Mouse (Mus musculus): Measurements from ENCODE around the gene Ctsw. TPM values are rescaled to one million over a fixed set of nuclear protein-coding genes. Genes with fewer than 3 reads are reported as not detected.
A peak's percentile ranks its signal among the peaks of the same experiment; 100 is the strongest.

The Ctsw gene
- polyA plus RNA-seq, 1 experiment from 2014 or later, result 6.3 TPM

DNA sequence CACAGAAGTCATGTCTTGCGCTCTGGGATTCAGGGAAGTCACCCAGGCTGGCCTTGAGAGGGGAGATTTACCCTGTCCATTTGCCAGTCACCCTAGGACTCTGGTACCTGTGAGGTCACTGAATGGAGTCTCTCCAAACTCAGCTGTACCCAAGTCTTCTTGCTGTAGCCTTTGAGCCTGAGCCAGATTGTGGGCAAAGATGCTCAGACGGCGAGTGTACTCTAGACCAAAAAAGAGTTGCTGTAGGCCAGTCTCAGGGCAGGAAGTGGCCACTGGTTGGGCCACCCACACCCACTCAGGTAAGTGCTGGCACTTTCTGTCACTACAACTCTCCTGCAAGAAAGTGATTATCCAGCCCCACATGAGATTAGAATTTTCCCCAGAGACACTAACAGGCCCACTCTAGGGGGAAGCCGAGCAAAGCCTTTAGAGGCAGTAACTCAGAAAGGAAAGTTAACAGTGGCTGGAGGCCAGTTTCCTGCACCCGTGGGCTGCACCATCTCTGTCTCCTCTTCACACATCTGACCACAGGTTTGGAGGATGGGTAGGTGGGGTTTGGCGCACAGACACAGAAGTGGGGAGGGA is 1.3 kb downstream of the Ctsw start:
- ATAC-seq, result no peak
- Histone ChIP-seq H3K27ac (ENCODE audit: low read length) (no peak overlapping the region), H3K4me3 (replicated peaks; ENCODE audit: low read length) (no peak overlapping the region), H3K4me2 (ENCODE audit: low read length) (no peak overlapping the region), H3K4me1 (replicated peaks; ENCODE audit: control insufficient read depth, insufficient read depth, low read length) (peaks cover 12% of the 10 kb centered on the region), H3K9me3 (ENCODE audit: control insufficient read depth, low read length) (no peaks in the 10 kb centered on the region), H3K36me3 (ENCODE audit: control insufficient read depth, insufficient read depth) (peaks cover 4% of the 10 kb centered on the region), H3K27me3 (replicated peaks; ENCODE audit: control insufficient read depth, insufficient read depth, low read length) (no peaks in the 10 kb centered on the region), H3K9ac (replicated peaks; ENCODE audit: low read depth, low read length) (no peak overlapping the region)
- WGBS, result 90% methylated on average over 6 of the region's 6 CpGs

DNA sequence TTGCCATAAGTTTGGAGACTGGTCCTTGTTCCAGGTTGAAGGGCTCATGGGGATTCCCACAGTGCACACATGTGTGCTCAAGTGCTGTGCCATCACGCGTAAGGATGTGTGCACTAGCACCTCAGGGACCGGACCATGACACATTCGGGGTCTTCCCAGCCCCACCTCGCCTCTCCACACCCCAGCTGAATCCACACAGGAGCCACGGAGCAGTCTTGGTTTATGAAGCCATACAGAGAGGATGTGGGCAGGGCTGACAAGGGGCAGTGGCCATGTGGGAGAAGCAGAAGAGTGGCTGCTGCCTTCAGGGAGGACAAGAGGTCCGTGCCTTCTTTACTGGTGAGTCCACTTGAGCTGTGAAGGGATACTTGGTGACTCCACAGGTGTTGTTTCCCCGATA is 3.3 kb downstream of the Ctsw start:
- Histone ChIP-seq H3K27ac (ENCODE audit: low read length) (no peak overlapping the region), H3K4me2 (ENCODE audit: low read length) (no peak overlapping the region), H3K27me3 (replicated peaks; ENCODE audit: control insufficient read depth, insufficient read depth, low read length) (no peaks in the 10 kb centered on the region), H3K4me3 (replicated peaks; ENCODE audit: low read length) (no peak overlapping the region), H3K9me3 (ENCODE audit: control insufficient read depth, low read length) (no peaks in the 10 kb centered on the region), H3K4me1 (replicated peaks; ENCODE audit: control insufficient read depth, insufficient read depth, low read length) (peaks cover 24% of the 10 kb centered on the region), H3K36me3 (ENCODE audit: control insufficient read depth, insufficient read depth) (peaks cover 4% of the 10 kb centered on the region), H3K9ac (replicated peaks; ENCODE audit: low read depth, low read length) (no peak overlapping the region)
- 94% methylated on average over 8 of the region's 8 CpGs for WGBS
- no peak for ATAC-seq

DNA sequence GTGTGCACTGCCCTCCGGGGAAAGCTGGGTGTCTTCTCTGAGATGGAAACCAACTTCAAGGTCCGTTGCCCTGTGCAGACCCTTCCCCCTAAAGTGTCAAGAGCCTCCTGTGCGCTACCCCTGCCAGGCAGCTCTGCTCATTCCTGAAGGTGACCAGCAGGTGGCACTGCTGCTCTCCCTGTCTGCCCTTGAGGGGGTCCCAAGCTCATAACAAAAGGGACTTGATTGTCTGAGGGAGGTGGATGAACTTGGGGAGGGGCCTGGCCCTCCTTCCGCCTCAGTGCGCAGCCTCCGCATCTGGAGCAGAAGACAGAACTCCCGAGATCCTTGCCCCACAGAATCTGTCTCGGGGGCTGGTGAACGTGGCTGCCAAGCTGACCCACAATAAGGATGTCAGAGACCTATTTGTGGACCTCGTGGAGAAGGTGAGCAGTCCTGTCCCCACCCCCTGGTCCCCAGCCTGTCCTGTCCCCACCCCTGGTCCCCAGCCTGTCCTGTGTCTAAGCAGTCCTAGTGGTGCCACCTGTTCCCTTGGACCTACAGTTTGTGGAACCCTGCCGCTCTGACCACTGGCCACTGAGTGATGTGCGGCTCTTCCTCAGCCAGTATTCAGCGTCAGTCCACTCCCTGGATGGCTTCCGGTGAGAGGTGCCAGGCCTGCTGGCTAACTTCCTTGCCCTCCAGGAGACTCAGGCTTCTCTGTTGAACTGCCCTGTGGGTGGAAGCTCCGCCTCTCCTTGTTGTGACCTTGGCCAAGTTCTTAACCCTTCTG is 4.3 kb downstream of the Ctsw start:
- peaks cover 29% of the 10 kb centered on the region for H3K4me1 ChIP-seq (replicated peaks; ENCODE audit: control insufficient read depth, insufficient read depth, low read length)
- H3K4me2 ChIP-seq (ENCODE audit: low read length), result peak overlapping the region; percentile 48
- peak overlapping the region; percentile 29 for H3K27ac ChIP-seq (ENCODE audit: low read length)
- H3K9me3 ChIP-seq (ENCODE audit: control insufficient read depth, low read length), result no peaks in the 10 kb centered on the region
- no peaks in the 10 kb centered on the region; the same call in 1 of the 2 replicates for H3K27me3 ChIP-seq (replicated peaks; ENCODE audit: control insufficient read depth, insufficient read depth, low read length)
- H3K4me3 ChIP-seq (replicated peaks; ENCODE audit: low read length), result peak overlapping the region; percentile 28
- peak overlapping the region; percentile 47 for H3K9ac ChIP-seq (replicated peaks; ENCODE audit: low read depth, low read length)
- H3K36me3 ChIP-seq (ENCODE audit: control insufficient read depth, insufficient read depth), result peaks cover 4% of the 10 kb centered on the region
- 32% methylated on average over 15 of the region's 15 CpGs for WGBS
- ATAC-seq, result peak; percentile 41

DNA sequence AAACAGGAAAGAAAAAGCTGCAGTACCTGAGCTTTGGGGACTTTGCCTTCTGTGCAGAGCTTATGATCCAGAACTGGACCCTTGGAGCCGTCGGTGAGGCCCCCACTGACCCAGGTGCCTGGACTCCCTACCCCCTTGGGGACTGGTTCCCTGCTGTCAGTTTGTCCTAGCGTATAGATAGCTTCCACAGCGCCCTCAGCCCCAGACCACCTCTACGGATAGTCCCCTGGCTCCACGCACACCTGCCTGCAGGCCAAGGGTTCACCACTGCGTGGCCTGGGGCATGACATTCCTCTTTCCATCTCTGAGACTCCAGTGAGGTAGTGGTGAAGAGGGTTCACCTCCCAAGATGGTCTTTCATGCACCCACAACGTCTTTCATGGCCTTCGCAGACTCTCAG is 5.1 kb downstream of the Ctsw start:
- no peak for ATAC-seq
- H3K27ac ChIP-seq (ENCODE audit: low read length), result no peak overlapping the region
- no peak overlapping the region for H3K4me3 ChIP-seq (replicated peaks; ENCODE audit: low read length)
- no peak overlapping the region for H3K9ac ChIP-seq (replicated peaks; ENCODE audit: low read depth, low read length)
- no peak overlapping the region for H3K4me2 ChIP-seq (ENCODE audit: low read length)
- H3K9me3 ChIP-seq (ENCODE audit: control insufficient read depth, low read length), result no peaks in the 10 kb centered on the region
- peaks cover 33% of the 10 kb centered on the region for H3K4me1 ChIP-seq (replicated peaks; ENCODE audit: control insufficient read depth, insufficient read depth, low read length)
- WGBS, result 86% methylated on average over 9 of the region's 9 CpGs
- H3K27me3 ChIP-seq (replicated peaks; ENCODE audit: control insufficient read depth, insufficient read depth, low read length), result peaks cover 2% of the 10 kb centered on the region; the same call in 1 of the 2 replicates
- H3K36me3 ChIP-seq (ENCODE audit: control insufficient read depth, insufficient read depth), result peaks cover 4% of the 10 kb centered on the region

DNA sequence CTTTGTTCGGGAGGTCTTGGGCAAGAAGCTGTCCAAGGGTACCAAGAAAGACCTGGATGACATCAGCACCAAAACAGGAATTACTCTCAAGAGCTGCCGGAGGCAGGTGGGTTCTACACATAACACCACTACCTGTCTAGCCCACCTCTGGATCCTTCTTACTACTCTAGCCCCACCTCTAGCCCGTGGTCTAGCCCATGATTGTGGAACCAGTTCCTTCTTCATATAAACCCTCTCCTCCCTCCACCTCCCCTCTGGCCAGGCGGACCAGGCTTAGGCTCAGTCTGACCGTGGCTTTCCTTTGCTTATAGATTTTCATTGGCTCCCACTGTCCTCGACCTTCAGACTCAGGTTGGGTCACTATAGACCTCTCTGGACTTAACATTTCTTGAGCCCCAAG is 6.9 kb downstream of the Ctsw start:
- Histone ChIP-seq H3K4me1 (replicated peaks; ENCODE audit: control insufficient read depth, insufficient read depth, low read length) (peaks cover 42% of the 10 kb centered on the region), H3K9ac (replicated peaks; ENCODE audit: low read depth, low read length) (peak overlapping the region; percentile 87; the same call in 1 of the 2 replicates), H3K36me3 (ENCODE audit: control insufficient read depth, insufficient read depth) (peaks cover 2% of the 10 kb centered on the region), H3K4me3 (replicated peaks; ENCODE audit: low read length) (peak overlapping the region; percentile 95), H3K27ac (ENCODE audit: low read length) (no peak overlapping the region), H3K4me2 (ENCODE audit: low read length) (peak overlapping the region; percentile 97), H3K9me3 (ENCODE audit: control insufficient read depth, low read length) (no peaks in the 10 kb centered on the region), H3K27me3 (replicated peaks; ENCODE audit: control insufficient read depth, insufficient read depth, low read length) (peaks cover 2% of the 10 kb centered on the region; the same call in 1 of the 2 replicates)
- no peak for ATAC-seq
- 89% methylated on average over 6 of the region's 6 CpGs for WGBS

DNA sequence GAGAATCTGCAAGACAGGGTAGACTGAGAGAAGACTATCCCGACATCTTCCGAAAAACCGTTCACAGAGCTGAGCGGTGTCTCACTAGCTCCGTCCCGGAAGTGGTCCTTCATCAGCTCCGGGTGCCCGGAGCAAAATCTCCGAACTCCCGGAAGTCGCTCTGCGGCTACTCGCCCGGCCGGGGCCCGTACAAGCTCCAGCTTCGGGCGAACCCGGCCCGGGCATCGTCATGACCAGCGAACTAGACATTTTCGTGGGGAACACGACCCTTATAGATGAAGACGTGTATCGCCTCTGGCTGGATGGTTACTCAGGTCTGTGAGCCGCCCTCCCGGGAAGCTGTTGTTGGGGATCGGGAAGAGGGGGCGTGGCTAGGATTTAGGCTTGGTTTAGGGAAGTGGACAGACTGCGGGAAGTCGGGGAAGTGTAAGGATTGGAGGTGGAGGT is 7.8 kb downstream of the Ctsw start, which contains the start of gene Fibp:
Fibp (plus strand) TSS at position 151 of the 447 bp plus-strand sequence.
- under 1% methylated on average over 32 of the region's 32 CpGs for WGBS
- peak; percentile 54 for ATAC-seq
- Histone ChIP-seq H3K27ac (ENCODE audit: low read length) (peak within 1 kb of the TSS; percentile 80), H3K9me3 (ENCODE audit: control insufficient read depth, low read length) (no peaks in the 10 kb centered on the region), H3K9ac (replicated peaks; ENCODE audit: low read depth, low read length) (peak within 1 kb of the TSS; percentile 87), H3K4me2 (ENCODE audit: low read length) (peak within 1 kb of the TSS; percentile 97), H3K4me1 (replicated peaks; ENCODE audit: control insufficient read depth, insufficient read depth, low read length) (peaks cover 51% of the 10 kb centered on the region), H3K27me3 (replicated peaks; ENCODE audit: control insufficient read depth, insufficient read depth, low read length) (peaks cover 2% of the 10 kb centered on the region; the same call in 1 of the 2 replicates), H3K36me3 (ENCODE audit: control insufficient read depth, insufficient read depth) (peaks cover 2% of the 10 kb centered on the region), H3K4me3 (replicated peaks; ENCODE audit: low read length) (peak within 1 kb of the TSS; percentile 95)

DNA sequence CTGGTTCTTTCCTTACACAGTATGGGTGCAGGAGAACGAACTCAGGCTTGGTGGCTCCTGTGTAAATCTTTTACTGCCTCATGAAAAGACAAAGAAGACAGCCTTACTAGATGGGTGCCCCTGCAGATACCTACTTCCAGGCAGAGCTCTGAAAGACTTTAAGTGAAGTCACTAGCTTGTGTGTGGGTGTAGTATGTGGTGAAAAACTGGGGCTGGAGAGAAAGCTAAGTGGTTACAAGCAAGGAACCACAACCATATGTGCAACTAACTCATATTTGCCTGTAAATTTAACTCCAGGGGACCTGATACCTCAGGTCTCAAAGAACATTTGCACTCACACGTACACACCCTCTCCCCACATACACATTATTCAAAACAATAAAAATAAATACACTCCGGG is 8.4 kb downstream of the Ctsw start:
- Histone ChIP-seq H3K4me1 (replicated peaks; ENCODE audit: control insufficient read depth, insufficient read depth, low read length) (peaks cover 57% of the 10 kb centered on the region), H3K9me3 (ENCODE audit: control insufficient read depth, low read length) (no peaks in the 10 kb centered on the region), H3K36me3 (ENCODE audit: control insufficient read depth, insufficient read depth) (peaks cover 2% of the 10 kb centered on the region), H3K4me2 (ENCODE audit: low read length) (peak overlapping the region; percentile 97), H3K9ac (replicated peaks; ENCODE audit: low read depth, low read length) (peak overlapping the region; percentile 87), H3K27me3 (replicated peaks; ENCODE audit: control insufficient read depth, insufficient read depth, low read length) (peaks cover 2% of the 10 kb centered on the region; the same call in 1 of the 2 replicates), H3K4me3 (replicated peaks; ENCODE audit: low read length) (peak overlapping the region; percentile 95), H3K27ac (ENCODE audit: low read length) (peak overlapping the region; percentile 61)
- ATAC-seq, result no peak
- 18% methylated on average over 3 of the region's 3 CpGs for WGBS

DNA sequence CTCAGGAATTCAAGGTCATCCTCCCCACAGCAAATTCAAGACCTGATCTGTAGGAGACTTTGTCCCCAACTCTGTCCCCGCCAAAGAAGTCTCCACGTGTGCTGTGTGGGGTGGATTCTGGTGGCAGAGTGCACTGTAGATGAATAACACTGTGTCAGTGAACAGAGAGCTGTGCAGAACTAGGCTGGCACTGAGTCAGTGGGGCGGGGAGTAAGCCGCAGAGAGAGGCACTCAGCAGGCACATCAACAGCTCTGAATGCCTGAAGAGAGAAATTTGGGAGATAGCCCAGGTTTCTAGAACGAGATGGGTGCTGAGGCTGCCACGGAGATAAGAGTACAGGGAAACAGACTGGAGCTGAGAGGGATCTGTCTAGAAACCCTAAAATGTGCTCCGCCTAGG is 9.3 kb downstream of the Ctsw start:
- ATAC-seq, result no peak
- Histone ChIP-seq H3K4me2 (ENCODE audit: low read length) (no peak overlapping the region), H3K27me3 (replicated peaks; ENCODE audit: control insufficient read depth, insufficient read depth, low read length) (peaks cover 2% of the 10 kb centered on the region; the same call in 1 of the 2 replicates), H3K4me1 (replicated peaks; ENCODE audit: control insufficient read depth, insufficient read depth, low read length) (peaks cover 55% of the 10 kb centered on the region), H3K9ac (replicated peaks; ENCODE audit: low read depth, low read length) (no peak overlapping the region), H3K4me3 (replicated peaks; ENCODE audit: low read length) (no peak overlapping the region), H3K27ac (ENCODE audit: low read length) (no peak overlapping the region), H3K36me3 (ENCODE audit: control insufficient read depth, insufficient read depth) (peaks cover 4% of the 10 kb centered on the region), H3K9me3 (ENCODE audit: control insufficient read depth, low read length) (no peaks in the 10 kb centered on the region)
- 69% methylated on average over 7 of the region's 7 CpGs for whole genome bisulfite sequencing

DNA sequence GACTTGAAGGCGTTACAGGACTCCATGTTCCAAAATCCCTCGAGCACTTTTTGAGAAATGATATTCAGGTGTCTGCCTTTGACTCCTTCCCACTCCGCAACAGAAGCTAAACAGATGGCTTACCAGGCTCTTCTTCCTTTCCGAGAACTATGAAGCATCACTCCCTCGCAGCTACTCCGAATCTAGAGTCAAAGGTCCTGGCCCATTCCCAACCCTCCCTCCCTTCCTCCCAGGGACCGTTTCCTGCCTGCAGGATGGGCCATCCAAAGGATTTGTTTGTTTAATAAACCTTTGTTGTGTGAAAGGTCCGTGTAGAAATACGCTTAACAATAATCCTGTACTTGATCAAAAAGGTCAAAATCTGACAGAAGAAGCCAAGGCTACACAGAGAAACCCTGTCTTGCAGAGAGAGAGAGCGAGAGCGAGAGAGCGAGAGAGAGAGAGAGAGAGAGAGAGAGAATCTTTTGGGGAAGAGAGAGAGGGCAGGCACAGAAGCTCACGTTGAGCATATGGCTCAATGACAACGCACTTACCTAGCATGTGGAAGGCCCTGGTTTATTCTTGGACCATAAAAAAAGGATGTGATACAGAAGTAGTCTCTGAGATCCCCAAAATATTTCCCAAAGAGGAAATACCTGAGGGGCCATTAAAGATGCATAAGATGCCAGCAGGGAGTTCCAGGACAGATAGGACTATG is 10.4 kb downstream of the Ctsw start, which contains the start of gene Ccdc85b:
Ccdc85b (minus strand) TSS at position 149 of the 697 bp plus-strand sequence.
- WGBS, result 20% methylated on average over 14 of the region's 14 CpGs
- Histone ChIP-seq H3K36me3 (ENCODE audit: control insufficient read depth, insufficient read depth) (peaks cover 4% of the 10 kb centered on the region), H3K4me1 (replicated peaks; ENCODE audit: control insufficient read depth, insufficient read depth, low read length) (peaks cover 49% of the 10 kb centered on the region)

More for the DNA sequence above, 10.4 kb downstream of the Ctsw start, which contains the start of gene Ccdc85b:
- peaks cover 2% of the 10 kb centered on the region; the same call in 1 of the 2 replicates for H3K27me3 ChIP-seq (replicated peaks; ENCODE audit: control insufficient read depth, insufficient read depth, low read length)
- peak within 1 kb of the TSS; percentile 95 for H3K27ac ChIP-seq (ENCODE audit: low read length)
- peak; percentile 12 for ATAC-seq
- H3K9ac ChIP-seq (replicated peaks; ENCODE audit: low read depth, low read length), result peak within 1 kb of the TSS; percentile 87
- H3K4me3 ChIP-seq (replicated peaks; ENCODE audit: low read length), result peak within 1 kb of the TSS; percentile 81
- H3K4me2 ChIP-seq (ENCODE audit: low read length), result peak within 1 kb of the TSS; percentile 76
- H3K9me3 ChIP-seq (ENCODE audit: control insufficient read depth, low read length), result no peaks in the 10 kb centered on the region
